Mouse (Mus musculus): ENCODE measurements around the gene Vsig10. TPM values are rescaled to one million over a fixed set of nuclear protein-coding genes. Genes with fewer than 3 reads are reported as not detected.

Gene Vsig10
- polyA plus RNA-seq, 1 experiment from 2014 or later, result 1.5 TPM

DNA sequence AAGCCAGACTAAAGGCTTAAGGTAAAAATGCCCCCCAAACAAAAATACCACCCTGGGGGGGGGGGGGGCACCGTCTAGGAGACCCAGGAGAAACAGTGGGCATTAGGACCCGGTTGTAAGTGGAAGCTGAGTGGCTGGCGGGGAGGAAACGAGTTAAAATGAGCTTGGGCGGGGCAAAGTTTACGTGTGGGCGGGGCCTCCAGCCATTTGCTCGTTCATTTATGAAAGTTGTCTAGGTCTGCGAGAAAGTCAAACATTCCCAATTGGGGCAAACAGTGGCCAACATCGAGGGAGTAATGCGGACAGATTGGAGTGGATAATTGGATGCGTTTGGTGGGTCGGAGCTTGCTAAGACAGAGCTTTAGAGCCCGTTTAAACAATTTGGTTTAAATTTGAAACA lies 5.5 kb upstream of the Vsig10 start:
- ATAC-seq (ENCODE audit: low read depth), result no peak

DNA sequence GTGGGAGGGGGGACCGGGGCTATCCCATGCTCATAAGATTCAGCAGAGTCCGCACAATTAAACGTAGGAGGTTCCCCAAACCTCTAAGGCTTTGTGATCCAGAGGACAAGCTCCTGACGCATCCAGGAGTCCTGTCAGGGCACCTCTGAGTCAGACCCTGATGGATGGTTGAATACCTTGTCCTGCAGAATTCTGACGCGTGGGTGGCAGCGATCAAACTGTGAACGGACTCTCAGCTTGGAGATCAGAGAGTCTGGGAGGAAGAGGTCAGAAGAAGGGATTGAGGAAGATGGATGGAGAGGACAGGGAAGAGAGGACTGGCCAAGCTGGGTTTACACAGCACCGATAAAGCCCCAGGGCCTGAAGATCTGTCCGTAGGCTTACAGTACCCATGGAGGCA lies 5.0 kb upstream of the Vsig10 start:
- Histone ChIP-seq H3K9me3 (replicated peaks; ENCODE audit: control insufficient read depth, low read length) (no peaks in the 10 kb centered on the region), H3K4me3 (ENCODE audit: low read depth, low read length) (peak overlapping the region; percentile 20), H3K27ac (ENCODE audit: low read length) (no peak overlapping the region), H3K9ac (ENCODE audit: low read depth, low read length) (no peak overlapping the region), H3K4me1 (ENCODE audit: control insufficient read depth, low read depth, low read length) (peaks cover 2% of the 10 kb centered on the region), H3K36me3 (ENCODE audit: control insufficient read depth, insufficient read depth) (no peaks in the 10 kb centered on the region), H3K27me3 (ENCODE audit: control insufficient read depth, insufficient read depth, low read depth, low read length) (peaks cover 23% of the 10 kb centered on the region), H3K4me2 (ENCODE audit: low read depth, low read length) (peak overlapping the region; percentile 41)
- no peak for ATAC-seq (ENCODE audit: low read depth)
- WGBS (ENCODE audit: insufficient replicate concordance), result 34% methylated on average over 10 of the region's 10 CpGs

More for the DNA sequence above, 5.5 kb upstream of the Vsig10 start:
- no peak overlapping the region for H3K9ac ChIP-seq (ENCODE audit: low read depth, low read length)
- peak overlapping the region; percentile 41 for H3K4me2 ChIP-seq (ENCODE audit: low read depth, low read length)
- peak overlapping the region; percentile 20 for H3K4me3 ChIP-seq (ENCODE audit: low read depth, low read length)
- peaks cover under 1% of the 10 kb centered on the region; the same call in 1 of the 2 replicates for H3K4me1 ChIP-seq (ENCODE audit: control insufficient read depth, low read depth, low read length)
- H3K27ac ChIP-seq (ENCODE audit: low read length), result no peak overlapping the region
- 18% methylated on average over 14 of the region's 14 CpGs for WGBS (ENCODE audit: insufficient replicate concordance)
- H3K9me3 ChIP-seq (replicated peaks; ENCODE audit: control insufficient read depth, low read length), result no peaks in the 10 kb centered on the region
- H3K36me3 ChIP-seq (ENCODE audit: control insufficient read depth, insufficient read depth), result no peaks in the 10 kb centered on the region
- H3K27me3 ChIP-seq (ENCODE audit: control insufficient read depth, insufficient read depth, low read depth, low read length), result peaks cover 18% of the 10 kb centered on the region

DNA sequence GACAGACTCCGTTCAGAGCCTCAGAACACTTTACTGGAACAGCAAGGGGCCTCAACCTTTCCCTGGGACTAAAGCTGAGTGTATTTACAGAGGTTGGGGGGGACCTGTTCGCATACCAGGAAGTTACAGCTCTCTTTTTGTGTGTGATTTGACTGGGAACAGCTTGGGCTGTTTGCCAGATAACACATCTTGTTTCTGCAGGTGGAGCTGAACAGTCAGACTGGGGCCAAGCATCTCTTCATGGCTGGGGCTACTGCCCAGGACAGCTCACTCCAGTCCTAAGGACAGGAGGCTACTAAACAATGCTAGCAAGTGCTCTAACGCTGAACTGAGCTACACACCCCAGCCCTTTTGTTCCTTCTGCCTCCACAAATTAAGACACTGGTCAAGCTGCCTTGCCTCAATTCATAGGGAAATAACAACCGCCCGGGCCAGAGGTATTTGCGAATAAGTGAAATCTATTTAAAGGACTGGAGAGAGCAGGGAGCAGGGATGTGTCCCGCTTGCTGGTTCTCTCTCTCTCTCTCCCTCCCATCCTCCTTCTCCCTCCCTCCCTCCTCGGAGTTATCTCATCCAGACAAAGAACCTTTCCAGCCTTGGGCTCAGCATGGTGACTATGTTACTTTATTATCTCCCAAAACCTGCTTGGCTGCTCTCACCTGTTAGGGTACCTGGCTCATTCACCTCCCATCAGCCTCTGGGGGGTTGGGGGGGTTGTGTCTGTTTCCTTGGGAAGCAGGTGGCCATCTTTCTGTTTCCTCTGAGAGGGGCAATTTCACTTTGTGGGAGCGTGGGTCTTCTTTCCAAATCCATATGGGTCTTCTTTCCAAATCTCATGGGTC lies 4.1 kb upstream of the Vsig10 start:
- peaks cover 32% of the 10 kb centered on the region for H3K27me3 ChIP-seq (ENCODE audit: control insufficient read depth, insufficient read depth, low read depth, low read length)
- WGBS (ENCODE audit: insufficient replicate concordance), result 31% methylated on average over 9 of the region's 9 CpGs
- peaks cover 2% of the 10 kb centered on the region for H3K4me1 ChIP-seq (ENCODE audit: control insufficient read depth, low read depth, low read length)
- ATAC-seq (ENCODE audit: low read depth), result no peak
- H3K9ac ChIP-seq (ENCODE audit: low read depth, low read length), result no peak overlapping the region
- no peak overlapping the region for H3K4me3 ChIP-seq (ENCODE audit: low read depth, low read length)
- no peaks in the 10 kb centered on the region for H3K36me3 ChIP-seq (ENCODE audit: control insufficient read depth, insufficient read depth)
- no peak overlapping the region for H3K27ac ChIP-seq (ENCODE audit: low read length)
- no peak overlapping the region for H3K4me2 ChIP-seq (ENCODE audit: low read depth, low read length)
- H3K9me3 ChIP-seq (replicated peaks; ENCODE audit: control insufficient read depth, low read length), result no peaks in the 10 kb centered on the region

GRCm38 (mm10) chr5:117323751-117324150 lies 4.9 kb downstream of the Vsig10 start:
- no peak for ATAC-seq (ENCODE audit: low read depth)
- no peaks in the 10 kb centered on the region; the same call in 1 of the 2 replicates for H3K4me1 ChIP-seq (ENCODE audit: control insufficient read depth, low read depth, low read length)
- 67% methylated on average over 9 of the region's 9 CpGs for WGBS (ENCODE audit: insufficient replicate concordance)

DNA sequence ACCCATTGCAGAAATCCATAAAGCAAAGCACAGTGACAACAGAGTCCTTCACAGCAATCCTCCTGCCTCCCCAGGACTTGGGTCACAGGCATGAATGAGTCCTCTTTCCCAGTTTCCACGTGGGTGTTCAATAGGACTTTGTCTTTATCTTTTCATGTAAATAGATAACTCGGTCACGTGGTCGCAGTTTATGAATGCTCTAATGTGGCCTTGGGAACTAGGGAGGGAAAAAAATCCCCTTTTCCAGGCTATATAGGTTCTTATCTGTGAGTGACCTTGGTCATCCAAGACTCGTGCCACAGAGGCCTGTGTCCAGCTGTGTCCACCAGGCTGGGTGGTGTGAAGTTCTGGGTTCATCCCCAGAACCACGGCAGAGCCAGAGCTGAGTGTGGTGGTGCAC lies 7.5 kb downstream of the Vsig10 start:
- Histone ChIP-seq H3K4me1 (ENCODE audit: control insufficient read depth, low read depth, low read length) (no peaks in the 10 kb centered on the region; the same call in 1 of the 2 replicates), H3K4me2 (ENCODE audit: low read depth, low read length) (no peak overlapping the region), H3K27me3 (ENCODE audit: control insufficient read depth, insufficient read depth, low read depth, low read length) (peaks cover 2% of the 10 kb centered on the region), H3K36me3 (ENCODE audit: control insufficient read depth, insufficient read depth) (no peaks in the 10 kb centered on the region), H3K9ac (ENCODE audit: low read depth, low read length) (no peak overlapping the region), H3K27ac (ENCODE audit: low read length) (no peak overlapping the region), H3K9me3 (replicated peaks; ENCODE audit: control insufficient read depth, low read length) (no peaks in the 10 kb centered on the region), H3K4me3 (ENCODE audit: low read depth, low read length) (no peak overlapping the region)
- WGBS (ENCODE audit: insufficient replicate concordance), result 41% methylated on average over 6 of the region's 6 CpGs
- no peak for ATAC-seq (ENCODE audit: low read depth)

More at GRCm38 (mm10) chr5:117323751-117324150, 4.9 kb downstream of the Vsig10 start:
- Histone ChIP-seq H3K4me2 (ENCODE audit: low read depth, low read length) (no peak overlapping the region), H3K36me3 (ENCODE audit: control insufficient read depth, insufficient read depth) (no peaks in the 10 kb centered on the region), H3K4me3 (ENCODE audit: low read depth, low read length) (no peak overlapping the region), H3K9me3 (replicated peaks; ENCODE audit: control insufficient read depth, low read length) (no peaks in the 10 kb centered on the region), H3K27ac (ENCODE audit: low read length) (no peak overlapping the region), H3K27me3 (ENCODE audit: control insufficient read depth, insufficient read depth, low read depth, low read length) (peaks cover 28% of the 10 kb centered on the region), H3K9ac (ENCODE audit: low read depth, low read length) (no peak overlapping the region)

DNA sequence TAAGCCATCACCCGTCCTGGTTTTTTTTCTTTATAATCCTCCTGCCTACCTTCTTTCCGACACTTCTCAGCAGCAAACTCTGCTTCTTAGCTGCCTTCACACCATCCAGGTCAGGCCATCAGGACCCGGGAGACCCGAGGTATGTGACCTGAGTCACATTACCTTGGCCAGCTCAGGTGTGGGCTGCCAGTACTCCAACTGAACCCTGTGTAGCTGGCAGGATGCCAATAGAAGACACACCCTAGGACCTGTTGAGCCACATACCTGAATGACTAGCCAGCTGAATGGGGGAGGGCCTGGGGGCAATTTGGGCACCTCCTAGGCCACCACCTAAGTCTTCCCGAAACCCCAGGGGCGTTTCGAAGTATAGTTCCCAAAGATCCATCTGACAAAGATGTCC lies 11.6 kb downstream of the Vsig10 start:
- Histone ChIP-seq H3K36me3 (ENCODE audit: control insufficient read depth, insufficient read depth) (no peaks in the 10 kb centered on the region), H3K9me3 (replicated peaks; ENCODE audit: control insufficient read depth, low read length) (no peaks in the 10 kb centered on the region), H3K27me3 (ENCODE audit: control insufficient read depth, insufficient read depth, low read depth, low read length) (no peaks in the 10 kb centered on the region; the same call in 1 of the 2 replicates), H3K4me2 (ENCODE audit: low read depth, low read length) (no peak overlapping the region), H3K4me3 (ENCODE audit: low read depth, low read length) (no peak overlapping the region), H3K4me1 (ENCODE audit: control insufficient read depth, low read depth, low read length) (no peaks in the 10 kb centered on the region; the same call in 1 of the 2 replicates), H3K9ac (ENCODE audit: low read depth, low read length) (no peak overlapping the region), H3K27ac (ENCODE audit: low read length) (no peak overlapping the region)
- WGBS (ENCODE audit: insufficient replicate concordance), result 72% methylated on average over 7 of the region's 7 CpGs
- no peak for ATAC-seq (ENCODE audit: low read depth)

DNA sequence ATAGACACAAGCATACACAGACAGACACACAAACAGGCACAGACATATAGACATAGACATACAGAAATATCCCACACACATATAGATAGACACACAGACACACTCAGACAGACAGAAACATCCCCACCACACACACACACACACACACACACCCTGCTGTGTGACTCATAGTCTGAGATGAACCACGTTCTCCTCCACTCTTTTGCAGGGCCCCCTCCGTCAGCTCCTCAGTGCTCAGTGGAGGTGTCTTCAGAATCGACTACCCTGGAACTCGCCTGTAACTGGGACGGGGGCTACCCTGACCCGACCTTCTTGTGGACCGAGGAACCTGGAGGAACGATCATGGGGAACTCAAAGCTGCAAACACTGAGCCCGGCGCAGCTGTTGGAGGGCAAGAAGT lies 19.1 kb downstream of the Vsig10 start:
- Histone ChIP-seq H3K4me2 (ENCODE audit: low read depth, low read length) (no peak overlapping the region), H3K4me1 (ENCODE audit: control insufficient read depth, low read depth, low read length) (peaks cover 4% of the 10 kb centered on the region), H3K27me3 (ENCODE audit: control insufficient read depth, insufficient read depth, low read depth, low read length) (no peaks in the 10 kb centered on the region), H3K36me3 (ENCODE audit: control insufficient read depth, insufficient read depth) (no peaks in the 10 kb centered on the region), H3K4me3 (ENCODE audit: low read depth, low read length) (no peak overlapping the region), H3K27ac (ENCODE audit: low read length) (no peak overlapping the region), H3K9me3 (replicated peaks; ENCODE audit: control insufficient read depth, low read length) (no peaks in the 10 kb centered on the region), H3K9ac (ENCODE audit: low read depth, low read length) (no peak overlapping the region)
- ATAC-seq (ENCODE audit: low read depth), result no peak
- WGBS (ENCODE audit: insufficient replicate concordance), result 70% methylated on average over 10 of the region's 10 CpGs

GRCm38 (mm10) chr5:117338503-117338902 lies 19.6 kb downstream of the Vsig10 start:
- no peak overlapping the region for H3K4me3 ChIP-seq (ENCODE audit: low read depth, low read length)
- no peak overlapping the region for H3K4me2 ChIP-seq (ENCODE audit: low read depth, low read length)
- WGBS (ENCODE audit: insufficient replicate concordance), result 31% methylated on average over 8 of the region's 8 CpGs
- H3K4me1 ChIP-seq (ENCODE audit: control insufficient read depth, low read depth, low read length), result peaks cover 4% of the 10 kb centered on the region
- no peak overlapping the region for H3K9ac ChIP-seq (ENCODE audit: low read depth, low read length)
- H3K9me3 ChIP-seq (replicated peaks; ENCODE audit: control insufficient read depth, low read length), result no peaks in the 10 kb centered on the region
- no peak overlapping the region for H3K27ac ChIP-seq (ENCODE audit: low read length)
- H3K36me3 ChIP-seq (ENCODE audit: control insufficient read depth, insufficient read depth), result no peaks in the 10 kb centered on the region
- peak; percentile 67; the same call in 1 of the 2 replicates for ATAC-seq (ENCODE audit: low read depth)
- no peaks in the 10 kb centered on the region for H3K27me3 ChIP-seq (ENCODE audit: control insufficient read depth, insufficient read depth, low read depth, low read length)

DNA sequence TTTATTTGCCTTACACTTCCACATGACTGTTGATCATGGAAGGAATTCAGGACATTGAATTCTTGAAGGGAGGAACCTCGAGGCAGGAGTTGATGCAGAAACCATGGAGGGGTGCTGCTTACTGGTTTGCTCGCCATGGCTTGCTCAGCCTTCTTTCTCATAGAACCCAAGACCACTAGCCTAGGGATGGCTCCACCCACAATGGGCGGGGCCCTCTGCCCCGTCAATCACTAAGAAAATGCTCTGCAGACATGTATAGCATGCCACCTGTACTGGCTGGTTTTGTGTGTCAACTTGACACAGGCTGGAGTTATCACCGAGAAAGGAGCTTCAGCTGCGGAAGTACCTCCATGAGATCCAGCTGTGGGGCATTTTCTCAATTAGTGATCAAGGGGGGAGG lies 21.2 kb downstream of the Vsig10 start:
- Histone ChIP-seq H3K27ac (ENCODE audit: low read length) (no peak overlapping the region), H3K4me1 (ENCODE audit: control insufficient read depth, low read depth, low read length) (peaks cover 4% of the 10 kb centered on the region), H3K36me3 (ENCODE audit: control insufficient read depth, insufficient read depth) (no peaks in the 10 kb centered on the region), H3K9me3 (replicated peaks; ENCODE audit: control insufficient read depth, low read length) (no peaks in the 10 kb centered on the region), H3K4me3 (ENCODE audit: low read depth, low read length) (no peak overlapping the region), H3K9ac (ENCODE audit: low read depth, low read length) (no peak overlapping the region), H3K4me2 (ENCODE audit: low read depth, low read length) (no peak overlapping the region), H3K27me3 (ENCODE audit: control insufficient read depth, insufficient read depth, low read depth, low read length) (no peaks in the 10 kb centered on the region)
- ATAC-seq (ENCODE audit: low read depth), result no peak
- 65% methylated on average over 6 of the region's 6 CpGs for WGBS (ENCODE audit: insufficient replicate concordance)

All from liver, embryonic 16.5 days (tissue).